Mouse (Mus musculus): ENCODE measurements at regions not wholly inside any gene's neighbourhood (a gene's known extent, or its start where the extent isn't known, plus 50 kb on each side); places are given as distances from the start of the nearest gene placed in this dataset.

GRCm38 (mm10) chr8:79514655-79515278 lies 115.4 kb upstream of the Smad1 start:
- no peak for DNase-seq

DNA sequence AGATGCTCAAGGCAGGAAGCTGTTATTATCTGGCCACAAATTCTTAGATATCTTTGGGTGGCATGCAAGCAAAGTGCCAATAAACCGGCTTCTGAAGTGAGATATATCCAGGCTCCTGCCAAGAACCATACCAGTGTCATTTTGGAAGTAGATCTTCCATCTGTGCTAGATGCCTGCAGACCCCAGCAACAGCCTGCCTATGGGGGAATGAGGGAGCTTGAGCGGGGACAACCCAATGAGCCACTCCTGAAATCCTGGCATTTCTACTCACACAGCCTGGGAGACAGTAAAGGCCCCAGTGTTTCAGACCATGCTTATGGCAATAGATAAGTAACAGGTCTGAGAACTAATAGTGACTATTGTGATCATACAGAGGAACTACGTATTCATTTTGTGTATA lies 109.3 kb upstream of the Smad1 start:
- no peak for DNase-seq

DNA sequence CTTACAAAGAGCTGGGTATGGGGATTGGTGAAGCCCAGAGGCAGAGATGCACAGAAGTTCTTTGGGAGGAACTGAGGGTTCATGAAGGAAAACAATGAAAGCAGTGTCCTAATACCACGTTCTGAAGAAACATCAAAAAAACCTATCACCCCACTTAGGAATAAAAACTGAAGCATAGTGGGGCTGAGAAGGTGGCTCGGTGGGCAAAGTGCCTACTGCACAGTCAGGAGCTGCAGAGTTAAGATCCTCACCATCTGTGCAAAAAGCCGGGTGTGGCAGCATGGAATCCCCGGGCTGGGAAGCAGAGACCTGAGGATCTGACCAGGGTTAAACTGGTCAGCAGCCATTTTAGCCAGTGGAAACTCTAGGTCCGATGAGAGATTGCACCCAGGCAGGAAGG lies 106.1 kb upstream of the Smad1 start:
- no peak for DNase-seq

GRCm38 (mm10) chr8:79503906-79504305 lies 104.6 kb upstream of the Smad1 start:
- no peak for DNase-seq

- no peak for DNase-seq
Measured at GRCm38 (mm10) chr8:79502062-79502461, 102.7 kb upstream of the Smad1 start.

DNA sequence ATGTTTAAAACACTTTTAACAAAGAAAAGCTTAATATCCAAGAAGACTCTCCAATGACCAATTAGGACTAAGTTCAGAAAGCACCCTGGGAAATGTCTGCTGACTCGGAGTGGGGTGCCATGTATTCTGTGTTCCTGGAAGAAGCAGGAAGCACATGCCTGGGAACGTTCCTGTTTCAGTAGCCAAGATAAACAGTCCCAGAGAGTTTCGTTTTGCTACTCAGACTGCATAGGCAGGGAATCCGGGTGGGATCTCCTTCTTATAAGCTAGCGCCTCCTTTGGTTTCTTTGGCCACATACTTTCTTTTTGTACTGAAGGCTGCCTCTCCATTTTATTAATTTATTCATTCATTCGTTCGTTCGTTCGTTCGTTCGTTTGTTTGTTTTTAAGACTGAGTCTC lies 101.9 kb upstream of the Smad1 start:
- no peak for DNase-seq

DNA sequence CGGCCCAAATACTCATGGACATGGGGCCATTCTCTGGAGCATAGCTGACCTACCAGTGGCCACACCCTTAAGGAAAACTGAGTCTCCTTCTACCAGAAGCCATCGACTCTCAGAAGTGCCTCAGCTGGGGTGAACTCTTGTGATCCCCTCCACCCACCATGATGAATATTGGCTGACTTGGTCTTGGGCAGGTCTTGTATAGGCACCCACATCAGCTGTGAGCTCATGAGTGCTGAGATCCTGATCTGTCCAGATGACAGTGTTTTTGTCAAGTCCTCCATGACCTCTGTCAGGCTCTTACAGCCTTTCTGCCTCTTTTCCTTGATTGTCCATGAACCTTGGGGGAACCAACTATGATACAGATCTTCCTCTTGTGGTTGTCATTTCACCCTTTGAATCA lies 99.9 kb upstream of the Smad1 start:
- DNase-seq, result no peak

GRCm38 (mm10) chr8:79498611-79499010 lies 99.3 kb upstream of the Smad1 start:
- no peak for DNase-seq

- no peak for DNase-seq
Measured at GRCm38 (mm10) chr8:79491156-79491698, 91.9 kb upstream of the Smad1 start.

DNA sequence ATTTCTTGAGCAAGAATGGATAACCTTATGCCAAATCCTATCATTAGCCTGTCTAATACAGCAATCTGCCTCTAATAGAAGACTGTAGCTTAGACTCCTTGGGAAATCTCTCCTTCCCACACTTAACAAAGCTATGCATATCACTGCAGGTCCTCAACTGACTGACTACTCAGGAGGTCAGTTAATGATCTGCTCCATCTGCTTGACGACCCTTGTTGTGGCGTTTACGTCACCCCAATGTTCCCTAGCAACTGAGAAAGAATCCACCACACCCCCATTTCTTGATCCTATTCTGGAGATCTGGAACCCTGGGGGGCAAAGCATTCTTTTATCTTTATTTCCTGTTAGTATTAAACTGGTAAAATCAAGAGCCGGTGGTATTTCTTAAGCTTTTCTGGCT lies 91.4 kb upstream of the Smad1 start:
- no peak for DNase-seq

DNA sequence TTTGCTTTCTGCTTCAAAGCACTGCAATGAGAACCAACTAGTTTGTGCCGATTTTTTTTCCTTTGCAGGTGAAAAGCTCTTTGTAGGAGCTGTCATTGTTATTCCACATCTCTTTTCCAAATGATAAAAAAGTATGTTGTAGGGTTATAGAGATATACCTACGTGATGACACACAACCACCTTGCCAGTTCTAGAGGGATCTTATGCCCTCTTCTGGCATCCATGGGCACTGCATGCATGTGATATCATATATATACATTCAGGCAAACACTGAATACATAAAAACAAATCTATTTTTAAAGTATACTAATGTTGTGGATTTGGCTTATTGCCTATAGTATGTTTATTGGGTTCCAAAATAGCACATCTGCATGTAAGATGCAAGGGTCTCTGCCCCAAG lies 89.5 kb upstream of the Smad1 start:
- DNase-seq, result no peak

DNA sequence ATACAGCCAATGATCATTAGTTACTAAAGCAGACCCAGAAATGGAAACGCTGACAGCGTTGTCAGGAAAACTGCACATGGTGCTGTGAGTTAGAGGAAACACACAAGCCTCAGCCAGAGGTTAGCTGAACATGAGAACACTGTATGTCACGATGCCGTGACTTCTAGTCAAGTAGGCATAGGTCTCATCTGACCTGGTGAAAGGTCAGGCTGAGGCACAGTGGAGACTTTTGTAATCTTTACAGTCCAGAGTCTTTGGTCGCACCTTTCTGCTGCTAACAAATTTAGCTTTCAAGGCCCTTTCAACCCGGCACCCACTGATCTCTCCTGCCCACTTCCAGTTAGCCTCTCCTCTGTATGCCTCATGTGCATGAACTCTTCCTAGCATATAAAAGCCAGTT lies 88.3 kb upstream of the Smad1 start:
- DNase-seq, result no peak

DNA sequence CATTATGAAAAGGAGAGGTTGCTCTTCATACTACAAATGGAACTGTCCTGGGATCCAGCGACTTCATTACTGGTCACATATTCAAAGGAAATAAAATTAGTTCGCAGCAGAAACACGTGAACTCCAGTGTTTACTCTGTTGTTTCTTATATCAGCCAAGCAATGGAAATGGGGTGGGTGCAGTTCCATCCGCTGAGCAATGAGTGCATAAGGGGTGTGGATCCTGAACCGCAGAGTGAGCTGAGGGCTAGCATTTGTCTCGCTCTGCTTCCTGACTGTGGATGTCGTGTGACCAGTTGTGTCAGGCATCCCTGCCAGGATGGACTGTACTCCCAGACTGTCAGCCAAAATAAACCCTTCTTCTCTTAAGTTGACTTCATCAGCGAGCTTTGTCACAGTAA lies 80.0 kb upstream of the Smad1 start:
- DNase-seq, result no peak

DNA sequence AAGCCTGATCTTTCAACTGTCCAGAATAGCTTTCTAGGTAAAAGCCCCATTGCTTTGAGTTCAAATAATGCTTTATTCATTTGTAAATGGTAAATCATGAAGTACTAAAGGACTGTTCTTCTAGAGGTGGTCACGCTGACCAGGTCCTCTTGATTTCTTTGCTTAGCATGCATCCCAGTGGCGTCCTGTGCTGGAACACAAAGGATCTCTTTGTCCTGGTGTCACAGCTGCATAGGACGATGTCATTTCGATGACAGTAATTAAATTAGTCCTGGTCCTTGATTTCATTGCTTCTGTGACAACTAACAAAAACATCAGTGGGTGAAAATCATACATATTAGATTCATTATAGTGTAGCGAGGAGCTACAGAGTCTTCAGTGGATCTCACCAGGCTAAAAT lies 76.7 kb upstream of the Smad1 start:
- DNase-seq, result peak; percentile 81

DNA sequence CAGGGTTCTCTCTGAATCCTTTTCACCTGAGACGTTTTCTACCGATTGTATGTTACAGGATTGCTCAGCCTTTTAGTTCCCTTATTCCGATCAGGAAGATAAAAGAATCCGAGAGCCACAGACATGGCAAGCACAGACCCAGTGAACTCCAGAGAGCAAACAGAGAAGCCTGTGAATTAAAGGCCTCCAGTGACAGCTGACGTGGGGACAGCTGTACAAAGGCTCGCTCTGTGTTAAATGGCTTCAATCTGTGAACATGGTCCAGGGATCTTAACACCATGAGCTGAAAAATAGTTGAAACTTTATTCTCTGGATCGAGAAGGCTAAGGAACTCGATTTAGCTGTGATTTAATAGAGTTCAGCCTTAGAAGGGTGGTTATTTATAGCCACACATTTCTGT lies 75.4 kb upstream of the Smad1 start:
- DNase-seq, result no peak

DNA sequence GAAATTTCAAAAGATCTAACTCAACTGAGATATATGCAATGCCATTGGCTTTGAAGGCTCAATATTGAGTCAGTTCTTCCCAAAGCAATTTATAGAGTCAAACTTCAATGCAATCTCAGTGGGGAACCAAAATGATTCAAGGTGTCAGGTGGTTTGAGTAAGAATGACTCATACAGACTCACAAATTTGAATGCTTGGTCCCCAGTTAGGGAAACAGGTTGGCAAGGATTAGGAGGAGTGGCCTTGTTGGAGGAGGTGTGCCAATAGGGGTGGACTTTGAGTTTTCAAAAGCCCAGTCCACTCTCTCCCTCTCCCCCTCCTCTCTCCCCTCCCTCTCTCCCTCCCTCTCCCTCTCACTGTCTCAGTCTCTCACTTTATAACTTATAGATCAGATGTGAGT lies 52.8 kb upstream of the Smad1 start:
- DNase-seq, result no peak

DNA sequence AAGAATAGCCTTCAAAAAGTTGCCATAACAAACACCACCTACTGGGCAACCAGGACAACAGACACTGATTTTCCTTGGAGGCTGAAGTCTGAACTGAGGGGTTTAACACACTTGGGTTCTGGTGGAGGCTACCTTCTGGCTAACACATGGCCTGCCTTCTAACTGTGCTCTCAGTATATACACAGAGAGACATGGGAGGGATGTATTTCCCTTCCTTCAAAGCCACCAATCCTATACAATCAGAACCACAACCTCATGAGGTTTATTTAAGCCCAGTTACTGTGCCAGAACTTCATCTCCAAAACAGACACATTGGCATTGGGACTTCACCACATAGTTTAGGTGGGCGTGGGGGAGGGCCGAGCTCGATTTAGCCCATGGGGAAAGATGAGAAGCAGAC lies 50.1 kb upstream of the Smad1 start:
- no peak for DNase-seq
